Mouse (Mus musculus): ENCODE measurements at regions not wholly inside any gene's neighbourhood (a gene's known extent, or its start where the extent isn't known, plus 50 kb on each side); places are given as distances from the start of the nearest gene placed in this dataset.

DNA sequence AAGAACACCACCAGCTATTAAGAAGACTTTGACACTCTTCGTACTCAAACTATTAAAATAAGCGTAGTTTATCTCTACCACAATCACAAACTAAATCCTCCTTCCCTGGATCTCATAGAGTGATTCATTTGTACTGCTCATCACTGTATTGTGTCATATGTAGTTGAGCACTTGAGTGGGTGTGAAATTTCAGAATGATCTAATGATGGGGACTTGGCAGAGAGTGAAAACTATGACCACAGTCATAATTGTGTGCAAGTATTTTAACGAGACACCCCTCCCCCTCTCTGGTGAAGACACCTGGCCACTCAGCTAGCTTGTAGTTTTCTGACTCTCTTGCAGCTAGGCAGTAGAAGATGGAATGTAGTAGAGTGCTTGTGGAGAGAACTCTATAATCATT is 80.2 kb upstream of the Cxcr4 start:
- no peak for DNase-seq

DNA sequence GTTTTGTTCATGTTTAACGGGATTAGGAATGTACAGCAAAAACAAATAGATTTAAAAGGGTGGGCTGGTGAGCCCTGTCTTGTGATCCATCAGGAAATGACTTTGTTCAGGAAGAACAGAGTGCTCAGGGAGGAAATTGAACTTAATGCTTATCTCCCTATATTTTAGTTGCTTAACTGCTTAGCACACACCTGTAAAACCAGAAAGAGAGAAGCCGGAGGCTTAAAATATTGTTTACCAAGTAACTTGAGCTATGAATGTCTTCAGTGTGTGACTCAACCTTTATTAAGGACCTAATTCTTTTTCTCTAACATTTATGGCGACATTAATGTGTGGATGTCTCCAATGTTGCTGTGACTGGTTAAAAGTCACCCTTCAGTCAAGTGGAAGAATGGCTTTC is 79.4 kb upstream of the Cxcr4 start:
- DNase-seq: no peak

DNA sequence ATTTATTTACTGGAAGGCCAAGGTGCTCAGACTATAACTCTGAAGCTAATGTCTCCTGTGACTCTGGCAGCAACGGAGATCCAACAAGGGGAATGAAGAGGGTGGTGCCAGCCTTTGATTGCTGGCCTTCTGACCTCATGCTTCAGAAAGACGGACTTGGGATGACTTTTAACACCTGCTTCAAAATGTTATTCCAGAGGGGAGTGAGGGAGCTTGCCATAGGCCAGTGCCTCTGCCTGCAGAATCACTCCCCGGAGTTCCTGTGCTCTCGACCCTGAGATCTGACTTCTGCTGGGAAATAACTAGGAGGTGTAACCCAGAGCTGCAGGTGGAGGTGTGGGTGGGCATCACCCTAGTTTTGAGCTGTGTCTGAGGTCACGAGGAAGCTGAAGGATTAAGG is 78.9 kb upstream of the Cxcr4 start:
- DNase-seq: no peak

DNA sequence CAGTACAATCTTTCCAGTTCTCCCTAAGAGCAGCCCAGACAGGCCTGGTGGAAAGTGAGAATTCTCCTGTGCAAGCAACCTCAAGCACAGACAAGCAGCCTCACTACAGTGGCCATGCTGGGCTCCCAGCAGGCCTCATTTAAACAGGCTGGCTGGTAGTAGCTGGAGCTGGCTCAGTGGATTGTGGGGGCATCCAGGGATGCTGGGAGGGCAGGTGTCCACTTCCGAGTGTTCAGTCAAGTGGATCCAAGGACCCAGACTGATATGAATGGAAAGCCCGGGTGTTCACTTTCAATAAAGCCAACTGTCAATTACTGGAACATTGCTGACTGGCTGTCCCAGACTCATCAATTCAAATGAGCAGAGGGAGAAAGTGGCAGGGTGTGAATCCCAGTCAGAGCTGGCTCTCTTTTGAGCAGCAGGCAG is 77.2 kb upstream of the Cxcr4 start:
- DNase-seq: no peak

DNA sequence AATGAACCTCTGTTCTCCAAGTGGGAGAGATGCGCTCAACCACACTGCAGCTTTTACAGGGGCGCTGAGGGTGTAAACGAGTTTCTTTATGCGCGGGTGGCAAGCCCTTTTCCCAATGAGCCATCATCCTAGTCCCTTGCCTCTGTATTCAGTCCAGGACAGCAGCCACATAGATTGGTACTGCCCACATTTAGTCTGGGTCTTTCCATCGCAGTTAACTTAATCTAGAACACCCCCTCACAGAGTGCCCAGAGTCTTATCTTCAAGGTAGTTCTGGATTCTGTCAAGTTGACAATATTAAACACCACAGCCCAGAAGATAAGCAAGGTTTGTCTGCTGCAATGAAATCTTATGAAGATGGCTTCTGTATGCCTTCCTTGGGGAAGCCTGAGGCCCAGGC is 76.6 kb upstream of the Cxcr4 start:
- DNase-seq: no peak

DNA sequence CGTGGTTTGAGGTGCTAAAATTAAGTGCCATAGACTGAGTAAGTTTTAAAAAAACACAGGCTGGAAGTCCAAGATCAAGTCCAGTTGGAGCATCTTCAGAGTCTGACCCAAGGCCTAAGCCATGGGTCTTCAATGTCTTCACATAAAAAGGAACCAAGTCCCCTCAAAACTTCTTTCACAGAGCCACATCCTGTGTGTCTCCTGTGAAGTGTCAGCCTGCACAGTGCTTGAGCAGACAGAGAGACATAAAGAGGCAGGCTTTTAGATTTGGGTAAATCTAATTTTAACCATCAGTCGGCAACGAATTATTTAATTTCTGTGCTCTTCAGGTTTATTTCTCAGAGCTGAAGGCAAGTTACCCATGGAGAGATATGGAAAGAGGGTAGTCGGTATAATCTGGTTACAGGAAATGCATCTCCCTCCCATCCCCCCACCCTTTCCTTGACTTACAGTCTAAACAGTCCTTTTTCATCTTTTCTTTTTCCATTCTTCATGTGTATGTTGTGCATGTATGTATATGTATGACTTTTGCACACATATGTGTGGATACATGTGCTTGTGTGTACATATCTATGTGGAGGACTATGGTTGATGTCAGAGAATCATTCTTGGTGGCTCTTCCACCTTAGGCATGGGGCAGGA is 75.1 kb upstream of the Cxcr4 start:
- DNase-seq: no peak

DNA sequence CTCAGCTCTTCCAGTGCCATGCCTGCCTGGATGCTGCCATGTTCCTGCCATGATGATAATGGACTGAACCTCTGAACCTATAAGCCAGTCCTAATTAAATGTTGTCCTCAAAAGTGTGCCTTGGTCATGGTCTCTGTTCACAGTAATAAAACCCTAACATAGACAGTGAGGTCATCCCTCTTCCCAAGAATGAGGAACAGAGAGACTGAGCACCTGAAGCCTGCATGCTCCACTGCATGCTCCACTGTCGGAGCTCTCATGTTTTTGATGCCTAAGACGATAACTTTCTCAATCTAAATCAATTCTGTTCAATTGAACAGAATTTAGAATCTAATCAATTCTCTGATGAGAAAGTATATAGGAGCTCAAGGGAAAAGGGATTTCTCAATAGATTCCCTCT is 71.1 kb upstream of the Cxcr4 start:
- DNase-seq: no peak

DNA sequence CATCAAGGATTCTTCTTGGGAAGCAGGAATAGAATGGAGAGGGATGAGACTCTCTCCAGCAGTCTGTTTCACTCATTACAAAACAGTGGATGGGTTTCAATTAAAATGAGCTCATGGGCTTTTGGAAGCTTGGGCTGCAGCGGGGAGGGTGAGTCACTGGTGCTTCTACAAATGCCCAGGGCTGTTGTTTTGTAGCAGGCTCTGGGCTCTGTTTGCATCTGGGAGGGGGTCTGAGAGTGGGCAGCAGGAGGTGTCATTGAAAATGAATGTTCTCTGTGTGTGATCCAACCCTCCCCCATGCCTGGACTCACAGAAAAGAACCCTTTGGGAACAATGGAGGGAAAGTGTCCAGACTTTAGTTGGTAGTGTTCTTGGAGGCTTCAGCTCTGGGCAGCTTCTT is 67.8 kb upstream of the Cxcr4 start:
- DNase-seq: no peak

DNA sequence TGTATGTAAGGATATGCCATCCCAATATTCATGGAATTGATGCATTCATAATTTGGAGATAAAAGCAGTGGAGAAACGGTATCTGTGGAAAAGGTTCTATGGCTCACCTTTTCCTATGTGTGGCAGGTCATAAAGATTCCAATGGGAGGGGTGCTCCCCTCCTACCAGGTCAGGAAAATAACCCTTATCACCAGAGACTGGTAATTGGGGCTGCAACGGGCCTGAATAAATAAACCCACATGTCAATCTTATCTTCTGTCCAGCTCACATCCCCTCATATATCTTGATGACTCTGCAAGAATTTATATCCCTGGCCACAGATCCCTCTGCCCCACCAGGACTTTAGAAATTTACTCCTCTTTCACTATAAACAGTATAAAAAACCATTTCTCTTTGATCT is 66.7 kb upstream of the Cxcr4 start:
- no peak for DNase-seq

DNA sequence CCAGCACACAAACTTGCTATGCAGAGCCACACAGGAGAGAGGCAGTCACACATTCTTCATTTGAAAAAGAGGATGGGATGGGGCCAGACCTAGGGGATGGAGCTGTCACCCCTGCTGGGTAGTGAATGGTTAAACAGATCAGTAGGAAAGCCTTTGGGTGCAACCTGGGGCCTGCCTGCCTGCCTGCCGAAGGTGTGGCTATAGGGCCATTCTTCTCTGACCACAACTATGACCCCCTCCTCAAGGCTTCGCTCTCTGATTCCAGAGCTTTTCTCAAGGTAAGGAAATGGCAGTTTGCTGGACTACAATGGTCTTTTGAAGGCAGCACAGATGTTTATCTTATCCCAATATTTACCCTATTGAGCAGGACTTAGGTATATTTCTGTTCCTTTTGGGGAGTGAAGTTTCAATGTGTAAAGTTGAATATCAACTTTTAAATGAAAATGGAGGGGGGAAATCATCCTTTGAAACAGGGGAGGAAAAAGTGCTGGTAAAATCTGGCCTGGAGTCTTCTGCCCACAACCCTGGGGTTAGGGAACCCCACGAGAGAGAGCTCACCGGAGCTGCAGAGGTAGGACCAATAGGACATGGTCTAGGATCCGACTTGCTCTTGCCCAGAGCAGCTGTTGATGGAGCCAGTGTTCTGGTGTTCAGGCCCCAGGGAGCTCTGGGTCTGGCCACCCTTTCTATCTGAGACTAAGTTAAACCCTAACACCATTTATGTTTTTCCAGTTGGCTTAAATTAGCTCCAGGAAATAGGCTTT is 62.2 kb upstream of the Cxcr4 start:
- no peak for DNase-seq

DNA sequence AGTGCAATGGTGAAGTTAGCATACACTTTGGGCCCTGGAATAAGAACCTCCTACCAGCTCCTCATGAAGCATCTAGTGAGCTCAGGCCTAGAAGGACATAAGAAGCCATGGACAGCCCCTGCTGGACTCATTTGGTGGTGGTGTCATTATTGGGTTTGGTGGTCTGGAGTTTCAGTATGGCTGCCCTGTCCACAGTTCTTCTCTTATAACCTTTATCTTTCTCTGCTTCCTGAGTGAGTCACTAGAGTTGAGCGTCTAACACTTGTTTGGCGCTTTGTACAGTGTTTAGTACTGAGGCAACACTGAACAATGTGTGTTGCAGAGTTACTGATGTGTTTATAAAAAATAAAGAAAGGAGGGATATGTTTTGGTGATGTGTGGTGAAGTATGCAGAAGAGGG is 58.5 kb upstream of the Cxcr4 start:
- DNase-seq: no peak

DNA sequence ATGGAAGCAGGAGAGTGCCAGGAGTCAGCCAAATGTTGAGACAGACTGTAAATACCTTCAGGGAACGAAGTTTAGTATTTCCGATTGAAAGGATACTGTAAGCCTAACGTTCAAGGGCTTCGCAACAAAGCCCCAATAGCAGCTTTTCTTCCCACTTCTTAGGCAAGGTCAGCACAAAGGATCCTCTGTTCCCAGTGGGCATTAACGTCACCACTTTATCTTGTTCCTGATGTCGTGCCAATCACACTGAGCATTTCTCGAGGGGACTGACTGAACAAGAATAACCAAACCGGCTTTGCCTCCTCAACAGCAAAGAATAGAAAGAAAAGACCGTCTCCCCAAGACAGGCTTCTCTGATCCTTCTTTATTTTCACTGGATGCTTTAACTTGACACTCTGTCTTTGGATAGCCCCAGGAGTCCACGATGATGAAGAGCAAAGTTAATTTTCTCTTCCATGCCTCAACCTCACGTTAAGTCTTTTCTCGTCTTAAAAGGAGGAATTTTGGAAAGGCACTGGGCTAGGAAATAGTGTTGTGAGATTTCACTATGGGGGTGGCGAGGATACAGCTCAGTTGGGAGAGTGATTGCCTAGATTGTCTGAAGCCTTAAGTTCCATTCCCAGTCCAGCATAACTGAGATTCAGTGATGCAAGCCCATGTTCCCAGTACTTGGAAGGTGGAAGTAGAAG is 57.5 kb upstream of the Cxcr4 start:
- DNase-seq: no peak

DNA sequence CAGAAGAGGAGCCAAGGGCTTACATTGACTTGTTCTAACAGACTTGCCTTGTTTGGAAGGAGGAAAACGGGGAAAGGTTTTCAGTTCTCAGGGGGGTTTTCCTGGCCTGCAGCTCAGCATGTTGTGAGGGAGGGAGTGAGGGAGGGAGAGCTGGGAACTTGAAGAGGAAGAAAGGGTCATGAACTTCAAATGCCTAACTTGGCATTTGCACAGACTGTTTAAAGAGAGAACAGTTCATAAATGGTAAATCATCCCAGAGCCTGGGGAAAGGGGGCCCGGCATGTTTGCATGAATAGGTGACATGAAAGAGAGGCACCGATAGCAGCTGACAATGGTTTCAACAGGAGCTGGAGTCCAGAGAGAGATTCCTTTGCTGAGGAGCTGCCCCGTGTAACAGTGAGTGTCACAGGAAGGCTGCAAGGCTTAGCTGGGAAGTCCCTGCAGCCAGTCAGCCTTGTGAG is 51.3 kb upstream of the Cxcr4 start:
- DNase-seq: no peak

DNA sequence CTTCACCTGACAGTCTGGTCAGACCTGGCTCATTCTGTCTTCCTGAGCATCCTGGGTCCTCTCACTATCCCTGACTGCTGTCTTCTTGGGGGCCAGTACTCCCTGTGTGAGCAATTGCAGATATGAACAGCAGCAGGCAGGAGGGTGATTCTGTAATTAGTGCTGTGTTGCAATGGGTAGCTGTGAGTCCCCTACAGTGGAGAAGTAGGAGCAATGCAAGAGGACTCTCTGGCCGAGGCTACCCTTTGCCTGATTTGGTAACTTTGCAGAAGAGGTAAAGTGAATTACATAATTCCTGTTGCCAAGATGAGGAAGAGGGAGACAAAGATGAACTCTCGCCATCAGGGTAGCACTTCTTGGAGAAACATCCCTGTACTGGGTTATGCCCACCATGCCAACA is 50.1 kb upstream of the Cxcr4 start:
- no peak for DNase-seq

Measured in gastrocnemius, postnatal 25 days (tissue).